In the genomic region with DNA sequence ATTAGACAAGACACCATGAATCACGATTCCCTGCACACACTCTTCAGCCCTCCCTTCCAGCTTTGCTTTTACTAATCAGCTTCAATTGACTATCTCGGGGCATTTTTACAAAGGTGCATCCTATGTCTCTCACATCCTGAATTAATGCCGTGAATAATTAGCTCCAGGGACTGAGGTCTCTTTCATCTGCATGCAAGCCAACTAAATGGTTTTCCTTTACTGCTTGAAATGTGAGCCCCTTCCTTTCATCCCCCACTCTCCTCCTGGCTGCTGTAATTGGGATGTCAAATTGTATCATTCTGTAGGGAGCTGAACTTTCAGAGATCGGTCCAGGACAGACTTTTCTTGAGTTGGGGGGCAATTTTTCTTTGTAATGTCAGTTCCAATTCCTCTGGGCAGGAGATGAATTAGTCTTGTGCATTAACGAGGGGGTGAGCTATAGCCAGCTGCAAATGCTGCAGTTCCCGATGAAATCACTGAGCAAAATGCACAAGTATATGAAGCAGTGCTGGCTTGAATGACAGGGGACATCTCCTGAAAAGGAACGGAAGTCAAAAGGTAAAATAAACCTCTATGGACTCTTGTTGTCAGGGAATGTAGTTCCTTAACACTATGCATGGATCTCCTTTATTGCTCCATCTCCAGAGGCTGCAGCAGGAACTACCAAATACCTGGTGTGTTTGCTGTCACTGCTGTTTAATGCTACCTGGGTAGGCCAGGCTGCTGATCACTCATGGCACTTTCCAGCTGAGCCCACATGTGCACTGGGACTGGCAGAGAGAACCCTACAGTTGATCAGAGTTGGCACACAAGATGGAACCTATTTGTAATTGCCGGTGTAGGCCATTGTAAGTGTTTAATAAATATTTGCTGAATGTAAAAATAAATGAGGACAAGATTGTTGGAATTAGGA, we compare ENCODE assay signal across 17 mouse cellular contexts.
A peak's percentile ranks its signal among the peaks of the same experiment; 100 is the strongest.
DNase-seq lines count a peak whose midpoint lies in the region; ATAC-seq and TF ChIP-seq lines count a peak whose summit lies in the region.
"Had no signal": no experiment of that assay in that cellular context is flagged by ENCODE, and none has a peak within 500 bp of the region (broad histone marks: within the 10 kb centered on the region; RNA-seq: fewer than 3 reads in every experiment).

No protein-coding gene starts in this region.

- no peak overlapping the region for H3K9ac ChIP-seq in hindbrain, embryonic 12.5 days
- no peak overlapping the region for H3K9ac ChIP-seq in hindbrain, postnatal 0 days (replicated peaks; ENCODE audit: low read length)
- H3K9ac ChIP-seq in forebrain, embryonic 11.5 days (ENCODE audit: low read length), result no peak overlapping the region
- H3K9ac ChIP-seq in hindbrain, embryonic 16.5 days (ENCODE audit: low read depth, low read length), result no peak overlapping the region
- no peak overlapping the region for H3K9ac ChIP-seq in neural tube, embryonic 14.5 days (replicated peaks; ENCODE audit: low read depth, low read length)
- H3K9ac ChIP-seq: embryonic facial prominence, embryonic 15.5 days had no signal

- no peaks in the 10 kb centered on the region for H3K9me3 ChIP-seq in hindbrain, embryonic 12.5 days (replicated peaks)
- H3K9me3 ChIP-seq in hindbrain, postnatal 0 days (ENCODE audit: low read length), result no peaks in the 10 kb centered on the region
- no peaks in the 10 kb centered on the region for H3K9me3 ChIP-seq in forebrain, embryonic 11.5 days (ENCODE audit: control insufficient read depth, low read length)
- no peaks in the 10 kb centered on the region for H3K9me3 ChIP-seq in hindbrain, embryonic 16.5 days (ENCODE audit: control insufficient read depth, low read length)
- H3K9me3 ChIP-seq in neural tube, embryonic 14.5 days (ENCODE audit: control insufficient read depth, low read length), result no peaks in the 10 kb centered on the region
- H3K9me3 ChIP-seq: embryonic facial prominence, embryonic 15.5 days; megakaryocyte, embryonic 14.5 days had no signal

- peak overlapping the region; percentile 48; the same call in 1 of the 2 replicates for H3K27ac ChIP-seq in hindbrain, embryonic 12.5 days
- no peak overlapping the region for H3K27ac ChIP-seq in hindbrain, postnatal 0 days
- H3K27ac ChIP-seq in forebrain, embryonic 11.5 days (ENCODE audit: low read depth, low read length), result peak overlapping the region; percentile 18; the same call in 1 of the 2 replicates
- peak overlapping the region; percentile 35; the same call in 1 of the 2 replicates for H3K27ac ChIP-seq in hindbrain, embryonic 16.5 days (ENCODE audit: low read depth, low read length)
- H3K27ac ChIP-seq in neural tube, embryonic 14.5 days (ENCODE audit: low read depth, low read length), result no peak overlapping the region
- H3K27ac ChIP-seq: embryonic facial prominence, embryonic 15.5 days had no signal

- no peak for DNase-seq in hindbrain, postnatal 0 days (ENCODE audit: low spot score)
- no peak for DNase-seq in forebrain, embryonic 11.5 days (ENCODE audit: low spot score)
- no peak for DNase-seq in heart, postnatal 14 days
- no peak for DNase-seq in heart, postnatal 36 days
- DNase-seq: cerebellum, adult 8-10 months; heart, adult 11 months; heart, postnatal 10 days; lung, adult 2 months; right cerebral cortex, postnatal 4 days; thymus, adult 2 months had no signal

- H3K27me3 ChIP-seq in hindbrain, embryonic 12.5 days, result no peaks in the 10 kb centered on the region
- H3K27me3 ChIP-seq in hindbrain, postnatal 0 days (ENCODE audit: insufficient read depth, low read length), result no peaks in the 10 kb centered on the region
- H3K27me3 ChIP-seq in forebrain, embryonic 11.5 days (ENCODE audit: control insufficient read depth, insufficient read depth, low read length), result no peaks in the 10 kb centered on the region
- no peaks in the 10 kb centered on the region for H3K27me3 ChIP-seq in hindbrain, embryonic 16.5 days (replicated peaks; ENCODE audit: control insufficient read depth, insufficient read depth, low read length)
- no peaks in the 10 kb centered on the region for H3K27me3 ChIP-seq in neural tube, embryonic 14.5 days (ENCODE audit: control insufficient read depth, insufficient read depth, low read length)
- H3K27me3 ChIP-seq: embryonic facial prominence, embryonic 15.5 days; megakaryocyte, embryonic 14.5 days had no signal

- ATAC-seq in hindbrain, embryonic 12.5 days (ENCODE audit: low FRiP score), result peak; percentile 71
- ATAC-seq in hindbrain, postnatal 0 days, result no peak
- ATAC-seq in forebrain, embryonic 11.5 days (replicated peaks; ENCODE audit: low FRiP score), result peak; percentile 73
- peak; percentile 61; the same call in 1 of the 2 replicates for ATAC-seq in hindbrain, embryonic 16.5 days
- ATAC-seq in neural tube, embryonic 14.5 days (ENCODE audit: low read depth), result peak; percentile 41; the same call in 1 of the 2 replicates
- no peak for ATAC-seq in megakaryocyte-erythroid progenitor cell, adult 5-6 weeks (replicated peaks; ENCODE audit: low FRiP score, low TSS enrichment, poor library complexity, severe bottlenecking)
- ATAC-seq: intestine, postnatal 0 days had no signal

- WGBS in hindbrain, embryonic 12.5 days, result 19% methylated on average over 8 of the region's 8 CpGs
- 24% methylated on average over 8 of the region's 8 CpGs for WGBS in hindbrain, postnatal 0 days
- 16% methylated on average over 8 of the region's 8 CpGs for WGBS in forebrain, embryonic 11.5 days
- 18% methylated on average over 8 of the region's 8 CpGs for WGBS in hindbrain, embryonic 16.5 days
- 14% methylated on average over 8 of the region's 8 CpGs for WGBS in neural tube, embryonic 14.5 days

- intact Hi-C loops in heart, postnatal 14 days (cut with DNase I), result no loop called here
- intact Hi-C loops in heart, postnatal 36 days (cut with DNase I), result no loop called here

- H3K4me1 ChIP-seq in hindbrain, embryonic 12.5 days, result peaks cover 9% of the 10 kb centered on the region; the same call in 1 of the 2 replicates
- no peaks in the 10 kb centered on the region for H3K4me1 ChIP-seq in hindbrain, postnatal 0 days (ENCODE audit: insufficient read depth, low read length)
- H3K4me1 ChIP-seq in forebrain, embryonic 11.5 days (replicated peaks; ENCODE audit: control insufficient read depth, insufficient read depth, low read length), result 0 out of 2 replicates have a peak, but pooled peaks cover 5% of the 10 kb centered on the region
- peaks cover 4% of the 10 kb centered on the region for H3K4me1 ChIP-seq in hindbrain, embryonic 16.5 days (ENCODE audit: control insufficient read depth, insufficient read depth, low read depth, low read length)
- no peaks in the 10 kb centered on the region for H3K4me1 ChIP-seq in neural tube, embryonic 14.5 days (ENCODE audit: control insufficient read depth, insufficient read depth, low read length)
- H3K4me1 ChIP-seq: embryonic facial prominence, embryonic 15.5 days; megakaryocyte, embryonic 14.5 days had no signal

- H3K4me3 ChIP-seq in hindbrain, embryonic 12.5 days, result no peak overlapping the region
- H3K4me3 ChIP-seq in hindbrain, postnatal 0 days (ENCODE audit: low read length), result no peak overlapping the region
- no peak overlapping the region for H3K4me3 ChIP-seq in forebrain, embryonic 11.5 days (ENCODE audit: low read depth, low read length)
- H3K4me3 ChIP-seq in hindbrain, embryonic 16.5 days (ENCODE audit: low read length), result no peak overlapping the region
- H3K4me3 ChIP-seq in neural tube, embryonic 14.5 days (ENCODE audit: low read depth, low read length), result no peak overlapping the region
- H3K4me3 ChIP-seq: embryonic facial prominence, embryonic 15.5 days; megakaryocyte, embryonic 14.5 days had no signal

- H3K36me3 ChIP-seq in hindbrain, embryonic 12.5 days, result no peaks in the 10 kb centered on the region
- no peaks in the 10 kb centered on the region for H3K36me3 ChIP-seq in hindbrain, postnatal 0 days (ENCODE audit: insufficient read depth, low read length)
- H3K36me3 ChIP-seq in forebrain, embryonic 11.5 days (ENCODE audit: control insufficient read depth, insufficient read depth, low read length), result no peaks in the 10 kb centered on the region
- H3K36me3 ChIP-seq in hindbrain, embryonic 16.5 days (ENCODE audit: control insufficient read depth, insufficient read depth, low read length), result no peaks in the 10 kb centered on the region
- no peaks in the 10 kb centered on the region for H3K36me3 ChIP-seq in neural tube, embryonic 14.5 days (ENCODE audit: control insufficient read depth, insufficient read depth, low read length)
- H3K36me3 ChIP-seq: embryonic facial prominence, embryonic 15.5 days had no signal

- TF ChIP-seq CTCF in hindbrain, postnatal 0 days (IDR thresholded peaks at IDR 0.05; ENCODE audit: low read depth), result no peak

- H3K4me2 ChIP-seq in hindbrain, embryonic 12.5 days (replicated peaks), result 0 out of 2 replicates have a peak overlapping the region, but pooled peaks have one; percentile 4
- H3K4me2 ChIP-seq in hindbrain, postnatal 0 days (ENCODE audit: low read depth, low read length), result no peak overlapping the region
- H3K4me2 ChIP-seq in forebrain, embryonic 11.5 days (ENCODE audit: low read depth, low read length, severe bottlenecking), result peak overlapping the region; percentile 5; the same call in 1 of the 2 replicates
- H3K4me2 ChIP-seq in hindbrain, embryonic 16.5 days (ENCODE audit: low read length), result no peak overlapping the region
- H3K4me2 ChIP-seq in neural tube, embryonic 14.5 days (ENCODE audit: low read depth, low read length), result no peak overlapping the region
- H3K4me2 ChIP-seq: embryonic facial prominence, embryonic 15.5 days had no signal

Comparison
In these comparisons a context has a peak if more than half of its experiments do, and no peak if none do; other contexts are left out.
1. ATAC-seq: peak in hindbrain, embryonic 12.5 days (single experiment), forebrain, embryonic 11.5 days (single experiment), hindbrain, embryonic 16.5 days (single experiment) and neural tube, embryonic 14.5 days (single experiment); none in hindbrain, postnatal 0 days (single experiment) and megakaryocyte-erythroid progenitor cell, adult 5-6 weeks (single experiment).
2. H3K27ac ChIP-seq: peak in hindbrain, embryonic 12.5 days (single experiment), forebrain, embryonic 11.5 days (single experiment) and hindbrain, embryonic 16.5 days (single experiment); none in hindbrain, postnatal 0 days (single experiment) and neural tube, embryonic 14.5 days (single experiment).
3. H3K4me2 ChIP-seq: peak in hindbrain, embryonic 12.5 days (single experiment) and forebrain, embryonic 11.5 days (single experiment); none in hindbrain, postnatal 0 days (single experiment), hindbrain, embryonic 16.5 days (single experiment) and neural tube, embryonic 14.5 days (single experiment).